Mouse (Mus musculus) testis, adult 2 months (tissue): ENCODE data around the gene Pparg. TPM values are rescaled to one million over a fixed set of nuclear protein-coding genes. Genes with fewer than 3 reads are reported as not detected.

ENCODE experiments used
- H3K27ac ChIP-seq: fragments of 200-500 bp; 2 replicates; pipeline ENCODE4 v1.5.1; 2012; ENCODE audit warnings: low read depth, low read length; ENCODE audit not compliant: control insufficient read depth, insufficient read depth
- H3K27me3 ChIP-seq: fragments of 200-500 bp; 2 replicates; pipeline ENCODE4 v1.6.1; 2012; ENCODE audit warnings: mild to moderate bottlenecking, low read length, moderate library complexity; ENCODE audit not compliant: control insufficient read depth, insufficient read depth
- H3K36me3 ChIP-seq: fragments of 200-500 bp; 2 replicates; pipeline ENCODE4 v1.6.1; 2012; ENCODE audit warnings: mild to moderate bottlenecking, low read length; ENCODE audit not compliant: control insufficient read depth, insufficient read depth
- H3K4me1 ChIP-seq: fragments of 200-500 bp; 2 replicates; pipeline ENCODE4 v1.6.1; 2012; ENCODE audit warnings: low read length; ENCODE audit not compliant: control insufficient read depth, insufficient read depth
- H3K4me3 ChIP-seq: fragments of 200-500 bp; 2 replicates; pipeline ENCODE4 v1.5.1; 2012; ENCODE audit warnings: low read depth, mild to moderate bottlenecking, low read length, moderate library complexity, mixed read lengths; ENCODE audit not compliant: control insufficient read depth
- CTCF ChIP-seq: fragments of 200-500 bp; IDR thresholded peaks from 2 replicates; pipeline ENCODE4 v1.5.1; 2012; ENCODE audit warnings: low read depth, mild to moderate bottlenecking, inconsistent platforms, low read length, moderate library complexity; ENCODE audit not compliant: control insufficient read depth, insufficient read depth, insufficient replicate concordance
- POLR2A ChIP-seq: fragments of 200-500 bp; IDR thresholded peaks from 2 replicates; pipeline ENCODE4 v1.6.1; 2012; ENCODE audit warnings: low read depth, mild to moderate bottlenecking, inconsistent platforms, low read length, moderate library complexity; ENCODE audit not compliant: control insufficient read depth
- polyA plus RNA-seq: library from polyadenylated mRNA; depleted of rRNA; stranded (reverse); fragments of >200 nt; gene quantifications from 2 replicates; pipeline ENCODE4 v1.2.3, GENCODE M21; 2012

Gene Pparg
- polyA plus RNA-seq, 1 experiment: 1.2 TPM

DNA sequence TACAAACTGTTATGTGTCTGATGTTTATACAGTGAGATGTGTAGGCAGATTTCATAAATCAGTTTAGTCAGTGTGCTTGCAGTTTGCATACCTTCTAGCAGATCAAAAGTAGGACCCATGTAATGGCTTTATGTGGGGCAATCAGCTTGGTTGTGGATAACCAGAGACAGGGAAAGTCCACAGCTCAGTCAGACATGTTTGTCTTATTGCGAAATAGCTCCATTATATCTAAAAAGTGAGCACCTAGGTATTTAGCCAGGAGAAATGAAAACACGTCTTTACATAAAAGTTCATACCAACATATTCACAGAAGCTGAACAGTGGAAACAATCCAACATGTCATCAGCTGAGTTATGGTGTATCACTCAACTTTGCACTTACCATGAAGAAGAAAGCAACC is 20.7 kb upstream of the Pparg start:
- Histone ChIP-seq H3K27ac (no peak overlapping the region), H3K4me1 (no peaks in the 10 kb centered on the region), H3K36me3 (no peaks in the 10 kb centered on the region), H3K4me3 (no peak overlapping the region), H3K27me3 (no peaks in the 10 kb centered on the region)
- TF ChIP-seq CTCF (no peak), POLR2A (no peak)

DNA sequence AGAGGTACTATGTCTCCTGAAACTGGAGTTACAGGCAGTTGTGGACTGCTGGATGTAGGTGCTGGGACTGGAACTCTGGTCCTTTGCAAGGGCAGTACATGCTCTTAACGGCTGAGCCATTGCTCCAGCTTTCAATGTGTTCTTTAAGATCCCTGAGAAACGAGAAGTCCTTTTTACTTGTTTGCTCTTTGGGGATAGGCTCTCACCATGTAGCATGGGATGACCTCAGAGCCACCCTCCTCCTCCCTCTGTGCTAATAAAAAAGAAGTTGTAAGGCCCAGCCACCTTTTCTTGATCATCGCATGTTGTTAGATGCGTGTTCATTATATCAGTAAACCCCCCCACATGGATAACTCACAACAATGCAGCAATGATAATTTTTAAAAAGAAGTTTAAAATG is 17.7 kb upstream of the Pparg start:
- no peaks in the 10 kb centered on the region for H3K36me3 ChIP-seq
- H3K27ac ChIP-seq: no peak overlapping the region
- H3K27me3 ChIP-seq: no peaks in the 10 kb centered on the region
- H3K4me1 ChIP-seq: peaks cover 3% of the 10 kb centered on the region; the same call in 1 of the 2 replicates
- no peak for TF ChIP-seq POLR2A
- TF ChIP-seq CTCF: no peak
- H3K4me3 ChIP-seq: no peak overlapping the region

DNA sequence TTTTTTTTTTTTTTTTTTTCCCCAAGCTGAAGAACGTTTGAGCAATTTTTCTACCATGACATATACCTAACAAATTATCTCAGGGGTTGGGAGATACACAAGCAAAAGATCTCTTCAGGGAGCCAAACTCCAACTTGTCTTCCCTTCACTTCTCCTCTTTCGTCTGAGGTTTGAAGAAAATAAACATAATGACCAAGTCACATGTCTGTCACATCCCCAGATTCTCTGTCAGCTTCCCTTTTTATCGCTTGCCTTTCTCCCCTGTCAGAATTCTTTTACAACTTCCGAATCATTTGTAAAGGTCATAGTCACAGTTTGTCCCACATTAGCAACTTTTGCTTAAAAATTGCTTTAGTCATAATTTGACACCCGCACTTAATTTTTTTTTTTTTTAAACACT is 17.2 kb upstream of the Pparg start:
- Histone ChIP-seq H3K4me1 (peaks cover 3% of the 10 kb centered on the region; the same call in 1 of the 2 replicates), H3K27me3 (no peaks in the 10 kb centered on the region), H3K27ac (no peak overlapping the region), H3K36me3 (no peaks in the 10 kb centered on the region), H3K4me3 (no peak overlapping the region)
- TF ChIP-seq POLR2A (no peak), CTCF (no peak)

DNA sequence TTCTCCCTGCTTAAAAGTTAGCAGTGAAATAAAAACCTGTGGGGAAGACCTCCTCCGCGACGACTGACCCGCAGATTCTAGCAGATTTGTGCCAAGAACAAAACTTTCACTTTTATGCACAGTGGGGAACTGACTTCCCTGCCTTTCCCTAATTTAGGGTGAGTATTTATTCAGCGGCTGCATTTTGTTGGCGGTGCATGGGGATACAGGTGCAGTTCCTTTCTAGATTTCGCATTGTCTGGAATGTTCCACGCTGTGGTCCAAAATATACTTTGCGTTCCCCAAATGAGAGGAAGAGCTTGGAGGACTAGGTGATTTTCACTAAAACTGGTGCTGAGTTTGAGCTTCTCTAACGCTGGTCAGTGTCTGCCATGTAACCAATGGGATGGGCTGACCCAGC is 16.6 kb upstream of the Pparg start:
- TF ChIP-seq CTCF (no peak), POLR2A (no peak)
- no peak overlapping the region for H3K27ac ChIP-seq

DNA sequence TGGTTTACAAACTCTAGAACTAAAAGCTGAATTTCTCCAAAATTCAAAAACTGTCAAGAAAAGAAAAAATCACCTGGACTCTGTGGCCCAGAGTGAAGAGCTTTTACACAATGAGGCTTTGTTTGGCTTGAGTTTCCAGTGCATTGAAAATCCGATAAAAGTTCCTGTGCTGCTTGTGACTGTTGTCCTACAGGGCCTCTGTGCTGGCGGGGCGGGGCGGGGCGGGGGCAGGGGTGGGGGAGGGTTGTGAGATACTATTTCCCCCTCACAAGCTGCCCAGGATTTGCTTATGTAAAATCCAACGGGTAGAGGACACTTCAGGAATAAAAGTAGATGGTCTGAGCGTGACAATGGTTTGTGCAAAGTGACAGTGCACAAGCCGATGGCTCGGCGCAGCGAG is 16.2 kb upstream of the Pparg start:
- Histone ChIP-seq H3K27ac (no peak overlapping the region), H3K4me1 (peaks cover 3% of the 10 kb centered on the region; the same call in 1 of the 2 replicates), H3K36me3 (no peaks in the 10 kb centered on the region), H3K4me3 (no peak overlapping the region), H3K27me3 (no peaks in the 10 kb centered on the region)
- no peak for TF ChIP-seq POLR2A
- TF ChIP-seq CTCF: no peak

More for the DNA sequence above, 16.6 kb upstream of the Pparg start:
- no peak overlapping the region for H3K4me3 ChIP-seq
- peaks cover 3% of the 10 kb centered on the region; the same call in 1 of the 2 replicates for H3K4me1 ChIP-seq
- no peaks in the 10 kb centered on the region for H3K27me3 ChIP-seq
- no peaks in the 10 kb centered on the region for H3K36me3 ChIP-seq

DNA sequence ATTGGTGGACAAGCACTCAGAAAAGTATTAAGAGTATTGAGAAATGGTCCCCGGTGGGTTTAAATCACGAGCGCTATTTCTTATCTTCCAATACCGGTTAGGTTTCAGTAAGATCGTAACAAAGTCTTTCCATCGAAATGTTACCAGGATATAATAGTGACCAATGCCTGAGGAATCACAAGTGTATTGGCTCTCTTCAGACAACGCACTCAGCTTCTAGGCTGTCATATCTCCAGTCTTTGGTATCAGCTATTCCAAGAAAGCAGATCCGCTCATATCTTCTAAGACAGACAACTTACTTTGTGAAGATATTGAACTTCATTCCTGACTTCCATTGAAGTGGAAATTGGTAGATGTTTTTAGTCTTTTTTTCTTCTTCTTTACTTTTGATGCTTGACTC is 15.7 kb upstream of the Pparg start:
- TF ChIP-seq POLR2A (no peak), CTCF (no peak)
- H3K36me3 ChIP-seq: no peaks in the 10 kb centered on the region
- H3K4me1 ChIP-seq: peaks cover 3% of the 10 kb centered on the region; the same call in 1 of the 2 replicates
- no peaks in the 10 kb centered on the region for H3K27me3 ChIP-seq
- H3K27ac ChIP-seq: no peak overlapping the region
- H3K4me3 ChIP-seq: no peak overlapping the region

DNA sequence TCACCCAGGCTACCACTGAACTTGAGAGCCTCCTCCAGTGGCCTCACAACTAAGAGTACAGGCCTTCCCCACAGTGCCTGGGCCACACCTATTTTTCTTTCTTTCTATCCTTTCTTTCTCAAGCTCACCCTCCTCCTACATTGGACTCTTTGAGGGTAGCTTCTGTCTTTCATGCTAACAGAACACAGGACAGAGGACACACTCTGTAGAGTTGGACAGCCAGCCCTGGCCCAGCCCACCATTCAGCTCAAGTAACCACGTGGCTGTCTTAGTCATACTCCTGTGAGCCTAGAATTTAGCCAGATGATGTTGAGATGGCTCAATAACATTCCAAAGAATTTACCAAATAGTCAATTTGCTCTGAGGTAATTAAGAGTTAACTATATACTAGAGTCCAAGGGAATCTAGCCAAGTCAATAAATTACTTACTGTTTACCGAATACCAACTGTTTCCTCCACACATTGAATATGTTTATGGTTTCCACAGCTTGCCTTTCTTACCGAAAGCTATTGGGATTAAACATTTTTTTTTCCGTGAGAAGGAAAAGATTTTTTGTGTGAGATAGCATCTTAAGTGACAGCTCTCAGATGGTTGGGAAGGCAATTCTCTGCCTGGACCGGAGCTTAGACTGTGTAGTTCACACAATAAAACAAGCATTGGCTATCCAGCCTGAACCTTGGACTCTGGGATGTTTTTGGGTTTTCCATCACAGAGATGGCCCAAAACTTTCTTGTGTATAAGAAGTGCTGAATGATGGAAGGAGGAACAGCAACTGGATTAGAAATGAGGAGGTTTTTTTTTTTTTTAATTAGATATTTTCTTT is 10.9 kb upstream of the Pparg start:
- Histone ChIP-seq H3K4me3 (no peak overlapping the region), H3K36me3 (no peaks in the 10 kb centered on the region), H3K27me3 (no peaks in the 10 kb centered on the region), H3K27ac (no peak overlapping the region), H3K4me1 (peaks cover 3% of the 10 kb centered on the region; the same call in 1 of the 2 replicates)
- TF ChIP-seq CTCF (no peak), POLR2A (no peak)
